Mouse (Mus musculus) adrenal gland, postnatal 14 days (tissue): ENCODE data around the gene Cfap58. TPM values are rescaled to one million over a fixed set of nuclear protein-coding genes. Genes with fewer than 3 reads are reported as not detected.

Experiments
- DNase-seq: peaks from one replicate; pipeline ENCODE4 v3.0.0; 2021; ENCODE audit warnings: mixed read lengths
- total RNA-seq: library from RNA; stranded (reverse); gene quantifications from 2 replicates; pipeline ENCODE4 v1.2.3, GENCODE M21; 2021

Cfap58 gene
- total RNA-seq, 1 experiment from 2014 or later: not detected

- no peak for DNase-seq
Measured at GRCm38 (mm10) chr19:47978109-47978701, 40.7 kb downstream of the Cfap58 start.

- DNase-seq: no peak
Measured at GRCm38 (mm10) chr19:47979446-47979845, 42.0 kb downstream of the Cfap58 start.

- no peak for DNase-seq
Measured at GRCm38 (mm10) chr19:47980241-47980640, 42.8 kb downstream of the Cfap58 start.

GRCm38 (mm10) chr19:47985606-47986213, 48.2 kb downstream of the Cfap58 start:
- no peak for DNase-seq

GRCm38 (mm10) chr19:47987986-47988385, 50.5 kb downstream of the Cfap58 start:
- DNase-seq: no peak

- peak; percentile 21 for DNase-seq
Measured at GRCm38 (mm10) chr19:47988456-47988855, 51.0 kb downstream of the Cfap58 start.

GRCm38 (mm10) chr19:47988880-47989574, 51.6 kb downstream of the Cfap58 start:
- DNase-seq: no peak

- no peak for DNase-seq
Measured at GRCm38 (mm10) chr19:47989575-47989891, 52.1 kb downstream of the Cfap58 start.

GRCm38 (mm10) chr19:48001240-48001639, 63.8 kb downstream of the Cfap58 start:
- no peak for DNase-seq

- no peak for DNase-seq
Measured at GRCm38 (mm10) chr19:48001774-48002173, 64.3 kb downstream of the Cfap58 start.

- DNase-seq: no peak
Measured at GRCm38 (mm10) chr19:48008771-48009413, 71.4 kb downstream of the Cfap58 start.

GRCm38 (mm10) chr19:48009586-48010331, 72.3 kb downstream of the Cfap58 start:
- no peak for DNase-seq

- DNase-seq: no peak
Measured at GRCm38 (mm10) chr19:48020103-48020502, 82.6 kb downstream of the Cfap58 start.

- DNase-seq: no peak
Measured at GRCm38 (mm10) chr19:48021435-48021834, 84.0 kb downstream of the Cfap58 start.

- DNase-seq: no peak
Measured at GRCm38 (mm10) chr19:48022763-48023162, 85.3 kb downstream of the Cfap58 start.

GRCm38 (mm10) chr19:48023726-48024125, 86.3 kb downstream of the Cfap58 start:
- no peak for DNase-seq

GRCm38 (mm10) chr19:48025366-48025765, 87.9 kb downstream of the Cfap58 start:
- no peak for DNase-seq

- DNase-seq: no peak
Measured at GRCm38 (mm10) chr19:48026882-48027281, 89.4 kb downstream of the Cfap58 start.

- no peak for DNase-seq
Measured at GRCm38 (mm10) chr19:48039554-48039953, 102.1 kb downstream of the Cfap58 start.

- no peak for DNase-seq
Measured at GRCm38 (mm10) chr19:48047315-48047714, 109.8 kb downstream of the Cfap58 start.

GRCm38 (mm10) chr19:48049361-48049760, 111.9 kb downstream of the Cfap58 start:
- DNase-seq: no peak

- no peak for DNase-seq
Measured at GRCm38 (mm10) chr19:48063289-48063688, 125.8 kb downstream of the Cfap58 start.

GRCm38 (mm10) chr19:48079718-48080117, 142.2 kb downstream of the Cfap58 start:
- DNase-seq: no peak
